Mouse (Mus musculus): ENCODE results near the gene Olfr486.
"Not testable (repeated sequence)": the region's sequence is repeated elsewhere in the genome, so short reads cannot be mapped to it uniquely, and the experiment has no call there.

- TF ChIP-seq GATA1, TAL1 (IDR thresholded peaks at IDR 0.05; ENCODE audit: low read length): not testable (repeated sequence)
Observed at GRCm38 (mm10) chr7:108214536-108214935, 42.0 kb upstream of the Olfr486 start, which contains the start of gene Olfr487.
